Mouse (Mus musculus) MEL (cell line): ENCODE measurements around the gene Rbm14. TPM values are rescaled to one million over a fixed set of nuclear protein-coding genes. Genes with fewer than 3 reads are reported as not detected.

Experiments
- DNase-seq: peaks from one replicate; pipeline ENCODE4 v3.0.0; 2011; ENCODE audit warnings: low read depth, low spot score
- H3K27ac ChIP-seq: 2 replicates; pipeline ENCODE4 v1.5.1; 2012; ENCODE audit warnings: low read depth, mild to moderate bottlenecking, control low read depth, low read length, moderate library complexity; ENCODE audit not compliant: control insufficient read depth
- H3K27me3 ChIP-seq, 2 experiments: fragments of 150-350 bp in 1 of 2; sonication (generic) in 1 of 2; 2 replicates each; pipeline ENCODE4 v1.6.1; 2012; ENCODE audit warnings: low read length in 2 of 2, mild to moderate bottlenecking in 2 of 2, improper control_type of control experiment in 1 of 2, moderate library complexity in 1 of 2; ENCODE audit not compliant: insufficient read depth in 2 of 2, control insufficient read depth in 1 of 2
- H3K36me3 ChIP-seq, 2 experiments: 2 replicates each; pipeline ENCODE4 v1.6.1; 2012 to 2014; ENCODE audit warnings: low read length in 2 of 2, improper control_type of control experiment in 1 of 2, inconsistent platforms in 1 of 2, mild to moderate bottlenecking in 1 of 2; ENCODE audit not compliant: insufficient read depth in 2 of 2, control insufficient read depth in 1 of 2
- H3K4me1 ChIP-seq, 2 experiments: fragments of 150-350 bp in 1 of 2; sonication (generic) in 1 of 2; 2 replicates each; pipeline ENCODE4 v1.6.1; 2012; ENCODE audit warnings: low read length in 2 of 2, improper control_type of control experiment in 1 of 2, mild to moderate bottlenecking in 1 of 2; ENCODE audit not compliant: insufficient read depth in 2 of 2, control insufficient read depth in 1 of 2
- H3K4me3 ChIP-seq, 2 experiments: fragments of 150-350 bp in 1 of 2; sonication (generic) in 1 of 2; 2 replicates each; pipeline ENCODE4 v1.5.1; 2012; ENCODE audit warnings: low read depth in 2 of 2, low read length in 2 of 2, mild to moderate bottlenecking in 2 of 2, moderate library complexity in 2 of 2, control low read depth in 1 of 2, improper control_type of control experiment in 1 of 2; ENCODE audit not compliant: control insufficient read depth in 1 of 2, insufficient read depth in 1 of 2
- H3K79me2 ChIP-seq: 2 replicates; pipeline ENCODE4 v1.6.1; 2012; ENCODE audit warnings: mild to moderate bottlenecking, low read length, moderate library complexity; ENCODE audit not compliant: control insufficient read depth, poor library complexity, insufficient read depth
- H3K9ac ChIP-seq: 2 replicates; pipeline ENCODE4 v1.6.1; 2012; ENCODE audit warnings: low read depth, mild to moderate bottlenecking, control low read depth, low read length, moderate library complexity; ENCODE audit not compliant: control insufficient read depth, poor library complexity, severe bottlenecking
- H3K9me3 ChIP-seq: fragments of 150-350 bp; sonication (generic); replicated peaks from 2 replicates; pipeline ENCODE4 v1.6.1; 2012; ENCODE audit warnings: mild to moderate bottlenecking, low read length, improper control_type of control experiment, moderate library complexity; ENCODE audit not compliant: insufficient read depth
- CHD2 ChIP-seq: IDR thresholded peaks from 2 replicates; pipeline ENCODE4 v1.6.1; 2011; ENCODE audit warnings: low read length, improper control_type of control experiment
- E2F4 ChIP-seq: IDR thresholded peaks from 2 replicates; pipeline ENCODE4 v1.6.1; 2011; ENCODE audit warnings: low read depth, low read length, improper control_type of control experiment, borderline replicate concordance
- MAX ChIP-seq: IDR thresholded peaks from 2 replicates; pipeline ENCODE4 v1.6.1; 2011; ENCODE audit warnings: low read length, improper control_type of control experiment
- MEF2A ChIP-seq: IDR thresholded peaks from 2 replicates; pipeline ENCODE4 v1.6.1; 2014; ENCODE audit warnings: low read depth, mild to moderate bottlenecking, inconsistent platforms, low read length, improper control_type of control experiment; ENCODE audit not compliant: poor library complexity, insufficient replicate concordance, severe bottlenecking; ENCODE audit errors: extremely low read depth
- NRF1 ChIP-seq: IDR thresholded peaks from 2 replicates; pipeline ENCODE4 v1.6.1; 2014; ENCODE audit warnings: low read depth, mild to moderate bottlenecking, inconsistent platforms, low read length, improper control_type of control experiment, moderate library complexity; ENCODE audit not compliant: poor library complexity, insufficient read depth, severe bottlenecking
- POLR2AphosphoS2 ChIP-seq: IDR thresholded peaks from 2 replicates; pipeline ENCODE4 v1.6.1; 2011; ENCODE audit warnings: low read length, improper control_type of control experiment
- RAD21 ChIP-seq: IDR thresholded peaks from 2 replicates; pipeline ENCODE4 v1.6.1; 2011; ENCODE audit warnings: mild to moderate bottlenecking, low read depth, low read length, improper control_type of control experiment
- TBP ChIP-seq: IDR thresholded peaks from 2 replicates; pipeline ENCODE4 v1.8.0; 2011; ENCODE audit warnings: low read depth, low read length, improper control_type of control experiment
- ZKSCAN1 ChIP-seq: IDR thresholded peaks from 2 replicates; pipeline ENCODE4 v1.6.1; 2012; ENCODE audit warnings: low read depth, mild to moderate bottlenecking, inconsistent platforms, low read length, improper control_type of control experiment, moderate library complexity
- ZNF384 ChIP-seq: IDR thresholded peaks from 2 replicates; pipeline ENCODE4 v1.6.1; 2012; ENCODE audit warnings: low read depth, mild to moderate bottlenecking, inconsistent platforms, low read length, improper control_type of control experiment
- polyA plus RNA-seq, 2 experiments: library from polyadenylated mRNA; stranded (reverse) in 1 of 2; unstranded in 1 of 2; fragments of >175 nt in 1 of 2; fragments of >200 nt in 1 of 2; gene quantifications; 2 replicates each; pipeline versions ENCODE4 v1.2.1 to v1.2.4; 2012; ENCODE audit warnings: low replicate concordance in 2 of 2, low read depth in 1 of 2; ENCODE audit not compliant: insufficient read length in 2 of 2, insufficient read depth in 1 of 2, missing spikeins in 1 of 2
- total RNA-seq: library from RNA; depleted of rRNA; stranded (reverse); fragments of 300-350 nt; gene quantifications from 2 replicates; pipeline ENCODE4 v1.2.3, GENCODE M21; 2012

Gene Rbm14
- total and polyA plus RNA-seq, 3 experiments: 44.7 to 82.3 TPM; not detected in 1

GRCm38 (mm10) chr19:4854552-4855469 lies 43.4 kb upstream of the Rbm14 start, which contains the start of gene Ctsf:
Gene Ctsf, plus strand, starts transcription at chr19:4855130.
- Histone ChIP-seq H3K27ac (no peak within 1 kb of the TSS), H3K9me3 (no peaks in the 10 kb centered on the region), H3K4me3 (no peak within 1 kb of the TSS), H3K79me2 (no peaks in the 10 kb centered on the region), H3K4me1 (peaks cover 0 to 5% of the 10 kb centered on the region in 2 experiments; a peak in 1 of 4 replicates), H3K27me3 (peaks cover 2 to 3% of the 10 kb centered on the region in 2 experiments; a peak in 3 of 4 replicates), H3K9ac (no peak within 1 kb of the TSS), H3K36me3 (no peaks in the 10 kb centered on the region)
- TF ChIP-seq MEF2A: no peak
- no peak for TF ChIP-seq NRF1
- TF ChIP-seq ZKSCAN1: no peak
- no peak for TF ChIP-seq E2F4
- no peak for TF ChIP-seq CHD2
- no peak for TF ChIP-seq ZNF384
- no peak for TF ChIP-seq POLR2AphosphoS2
- TF ChIP-seq TBP: no peak
- no peak for DNase-seq

DNA sequence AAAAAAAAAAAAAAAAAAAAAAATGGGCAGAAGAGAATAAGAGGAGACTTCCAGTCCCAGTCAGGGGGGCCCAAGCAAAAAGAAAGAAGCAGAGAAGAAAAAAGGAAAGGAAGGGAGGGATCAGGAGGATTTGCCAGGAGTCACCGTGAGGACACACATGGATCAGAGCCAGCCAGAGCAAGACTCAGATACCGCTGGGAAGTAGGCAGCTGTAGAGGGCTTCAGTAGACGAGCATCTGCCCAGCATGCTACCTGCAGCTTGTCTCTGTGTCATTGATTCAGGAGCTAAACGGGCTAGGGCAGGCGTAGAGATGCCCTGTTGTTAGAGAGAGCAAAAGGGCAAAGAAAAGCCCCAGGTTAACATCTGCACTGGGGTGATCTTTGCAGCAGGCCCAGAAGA lies 38.8 kb upstream of the Rbm14 start:
- peaks cover 2 to 3% of the 10 kb centered on the region in 2 experiments; a peak in 3 of 4 replicates for H3K27me3 ChIP-seq

DNA sequence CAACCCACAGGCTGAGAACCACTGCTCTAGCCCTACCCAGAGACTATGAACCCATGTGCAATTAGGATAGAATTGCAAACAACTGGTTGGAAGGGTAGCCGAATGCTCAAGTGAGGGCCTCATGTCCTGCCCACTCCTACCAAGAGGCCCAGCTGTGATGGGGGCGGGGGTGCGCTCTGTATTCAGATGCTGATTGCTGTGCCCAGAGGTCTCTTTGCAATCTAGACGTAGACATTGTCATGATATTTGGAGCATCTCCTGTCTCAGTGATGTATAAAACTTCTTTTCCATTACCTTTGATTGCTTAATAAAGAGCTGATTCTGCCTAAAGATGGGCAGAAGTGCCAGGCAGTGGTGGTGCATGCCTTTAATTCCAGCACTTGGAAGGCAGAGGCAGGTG lies 38.4 kb upstream of the Rbm14 start:
- no peaks in the 10 kb centered on the region for H3K9me3 ChIP-seq
- no peak for DNase-seq
- H3K4me3 ChIP-seq: no peak overlapping the region
- TF ChIP-seq RAD21: no peak
- no peak for TF ChIP-seq MAX
- H3K27ac ChIP-seq: no peak overlapping the region
- H3K27me3 ChIP-seq: peaks cover 2 to 3% of the 10 kb centered on the region in 2 experiments; a peak in 3 of 4 replicates
- no peaks in the 10 kb centered on the region for H3K79me2 ChIP-seq
- peaks cover 0 to 10% of the 10 kb centered on the region in 2 experiments; a peak in 2 of 4 replicates for H3K36me3 ChIP-seq
- peaks cover 7 to 9% of the 10 kb centered on the region in 2 experiments; a peak in 3 of 4 replicates for H3K4me1 ChIP-seq
- H3K9ac ChIP-seq: no peak overlapping the region

More for the DNA sequence above, 38.8 kb upstream of the Rbm14 start:
- Histone ChIP-seq H3K9ac (no peak overlapping the region), H3K36me3 (peaks cover 0 to 10% of the 10 kb centered on the region in 2 experiments; a peak in 2 of 4 replicates), H3K4me3 (no peak overlapping the region), H3K27ac (no peak overlapping the region), H3K79me2 (no peaks in the 10 kb centered on the region), H3K4me1 (peaks cover 6 to 9% of the 10 kb centered on the region in 2 experiments; a peak in 3 of 4 replicates), H3K9me3 (no peaks in the 10 kb centered on the region)
- no peak for DNase-seq
- TF ChIP-seq ZNF384 (0 out of 2 replicates have a peak, but pooled peaks have one; percentile 15), E2F4 (no peak), RAD21 (no peak)
